Mouse (Mus musculus): Measurements from ENCODE around the gene 4930453N24Rik.

GRCm38 (mm10) chr16:64748237-64748636 is 22.7 kb downstream of the 4930453N24Rik start:
- TF ChIP-seq CTCF (IDR thresholded peaks at IDR 0.05; ENCODE audit: extremely low read depth, insufficient read depth, insufficient read length, insufficient replicate concordance) (peak; percentile 71; the same call in 1 of the 2 replicates), POLR2A (IDR thresholded peaks at IDR 0.05; ENCODE audit: low read depth, low read length) (no peak)
